Mouse (Mus musculus): ENCODE data around the gene Tmem232. TPM values are rescaled to one million over a fixed set of nuclear protein-coding genes. Genes with fewer than 3 reads are reported as not detected.
"Not testable (repeated sequence)": the region's sequence is repeated elsewhere in the genome, so short reads cannot be mapped to it uniquely, and the experiment has no call there.

Gene Tmem232
- polyA plus RNA-seq, 1 experiment, result 1.6 TPM

DNA sequence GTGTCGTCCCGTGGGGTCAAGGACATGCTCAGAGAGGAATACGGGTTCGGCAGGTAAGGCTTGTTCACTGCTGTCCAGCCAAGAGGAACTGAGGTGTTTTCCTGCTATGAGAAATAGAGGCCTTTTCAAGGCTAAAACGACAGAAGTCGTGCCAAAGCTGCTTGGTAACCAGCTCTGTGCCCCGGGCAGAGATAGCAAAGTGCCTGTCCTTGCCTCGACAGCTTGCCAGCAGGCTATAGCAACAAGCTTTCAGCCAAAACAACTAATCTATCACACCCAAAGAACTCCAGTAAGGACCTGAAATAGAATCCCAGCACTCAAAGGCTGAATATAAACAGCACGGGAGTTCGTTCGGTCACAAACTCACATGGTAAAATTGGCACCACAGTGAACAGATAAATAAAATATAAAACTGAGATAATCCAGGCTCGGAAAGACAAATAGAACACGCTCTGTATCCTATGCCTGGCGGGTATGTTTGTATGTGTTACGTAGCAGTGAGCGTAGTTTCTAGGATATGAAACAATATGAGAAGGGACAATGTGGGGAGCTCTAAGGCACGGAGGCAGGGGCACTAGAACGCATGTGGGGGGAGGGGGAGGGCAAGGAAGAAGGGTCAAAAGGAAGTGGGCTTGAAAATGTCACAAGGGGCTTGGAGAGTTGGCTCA lies 8.2 kb upstream of the Tmem232 start:
- DNase-seq, result no peak
- Histone ChIP-seq H3K4me1 (ENCODE audit: control insufficient read depth, insufficient read depth, low read length) (0 out of 2 replicates have a peak, but pooled peaks cover 2% of the 10 kb centered on the region), H3K4me3 (replicated peaks; ENCODE audit: extremely low read depth, low read depth, low read length) (no peak overlapping the region)
- WGBS, result 38% methylated on average over 18 of the region's 18 CpGs
- TF ChIP-seq CTCF (IDR thresholded peaks at IDR 0.05; ENCODE audit: insufficient read depth, low read length), result no peak
- no peak for TF ChIP-seq POLR2A (IDR thresholded peaks at IDR 0.05; ENCODE audit: borderline replicate concordance, extremely low read depth, low read depth, low read length)

DNA sequence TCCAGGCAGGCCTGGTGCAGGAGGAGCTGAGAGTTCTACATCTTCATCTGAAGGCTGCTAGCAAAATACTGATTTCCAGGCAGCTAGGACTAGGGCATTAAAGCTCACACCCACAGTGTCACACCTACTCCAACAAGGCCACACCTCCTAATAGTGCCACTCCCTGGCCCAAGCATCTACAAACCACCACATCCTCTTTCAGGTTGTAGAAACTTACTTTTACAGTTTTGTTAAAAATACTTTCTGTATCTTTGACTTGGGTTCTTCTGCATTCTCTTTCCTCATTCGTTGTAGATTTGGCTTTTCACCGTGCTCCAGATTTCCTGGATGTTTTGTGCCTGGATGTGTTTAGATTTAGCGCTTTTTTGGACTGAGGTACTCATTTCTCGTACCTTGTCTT lies 5.6 kb upstream of the Tmem232 start:
- DNase-seq; H3K4me3 ChIP-seq (replicated peaks; ENCODE audit: extremely low read depth, low read depth, low read length); H3K4me1 ChIP-seq (ENCODE audit: control insufficient read depth, insufficient read depth, low read length): not testable (repeated sequence)
- 83% methylated on average over 4 of the region's 4 CpGs for WGBS

DNA sequence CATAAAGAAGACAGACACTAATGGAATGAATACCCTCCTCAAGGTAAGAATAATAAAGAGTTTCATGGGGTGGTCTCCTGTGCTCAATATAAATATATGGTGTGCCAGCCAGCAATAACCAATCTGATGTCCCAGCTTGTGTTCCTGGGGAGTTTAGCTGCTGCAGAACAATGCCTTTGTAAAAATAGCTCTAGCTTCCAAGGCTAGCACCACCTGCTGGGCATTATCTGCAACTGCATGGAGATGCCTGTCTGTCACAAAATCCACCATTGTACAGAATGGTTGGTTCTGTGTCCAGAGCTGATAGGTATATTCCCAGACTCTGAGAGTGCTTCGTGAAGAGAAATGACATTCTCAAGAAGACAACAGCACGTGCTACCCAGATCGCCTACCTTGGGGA lies 4.4 kb downstream of the Tmem232 start:
- no peak overlapping the region for H3K4me3 ChIP-seq (replicated peaks; ENCODE audit: extremely low read depth, low read depth, low read length)
- WGBS, result 22% methylated on average over 3 of the region's 3 CpGs
- peak; percentile 44 for DNase-seq
- TF ChIP-seq CTCF (IDR thresholded peaks at IDR 0.05; ENCODE audit: insufficient read depth, low read length) (peak; percentile 64), POLR2A (IDR thresholded peaks at IDR 0.05; ENCODE audit: borderline replicate concordance, extremely low read depth, low read depth, low read length) (no peak)
- no peaks in the 10 kb centered on the region for H3K4me1 ChIP-seq (ENCODE audit: control insufficient read depth, insufficient read depth, low read length)

DNA sequence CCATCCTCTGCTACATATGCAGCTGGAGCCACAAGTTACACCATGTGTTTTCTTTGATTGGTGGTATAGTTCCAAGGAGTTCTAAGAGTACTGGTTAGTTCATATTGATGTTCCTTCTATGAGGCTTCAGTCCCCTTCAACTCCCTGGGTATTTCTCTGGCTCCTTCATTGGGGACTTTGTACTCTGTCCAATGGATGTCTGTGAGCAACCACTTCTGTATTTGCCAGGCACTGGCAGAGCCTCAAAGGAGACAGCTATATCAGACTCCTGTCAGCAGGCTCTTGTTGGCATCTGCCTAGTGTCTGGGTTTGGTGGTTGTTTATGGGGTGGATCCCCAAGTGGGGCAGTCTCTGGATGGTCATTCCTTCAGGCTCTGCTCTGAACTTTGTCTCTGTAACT lies 8.2 kb downstream of the Tmem232 start:
- H3K4me3 ChIP-seq (replicated peaks; ENCODE audit: extremely low read depth, low read depth, low read length); H3K4me1 ChIP-seq (ENCODE audit: control insufficient read depth, insufficient read depth, low read length); DNase-seq: not testable (repeated sequence)

DNA sequence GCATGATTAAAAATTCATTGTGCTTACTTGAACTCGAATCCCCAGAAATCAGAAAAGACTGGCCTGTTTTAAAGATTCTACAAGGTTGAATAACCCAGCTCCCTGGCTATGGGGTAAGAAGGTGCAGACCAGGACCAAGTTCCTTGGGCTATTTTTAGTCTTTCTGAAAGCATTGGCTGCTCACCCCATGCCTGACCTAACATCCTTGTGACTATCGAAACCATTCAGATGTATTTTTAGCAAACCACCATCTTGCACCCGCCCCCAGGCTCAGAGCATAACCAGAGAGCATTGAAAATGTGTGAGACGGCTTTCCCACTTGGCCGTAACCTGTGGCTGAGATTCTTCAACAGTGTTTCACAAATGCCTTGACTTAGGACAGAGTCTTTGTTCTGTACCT lies 13.1 kb downstream of the Tmem232 start:
- no peaks in the 10 kb centered on the region for H3K4me1 ChIP-seq (ENCODE audit: control insufficient read depth, insufficient read depth, low read length)
- 72% methylated on average over 5 of the region's 5 CpGs for WGBS
- TF ChIP-seq CTCF (IDR thresholded peaks at IDR 0.05; ENCODE audit: insufficient read depth, low read length) (no peak), POLR2A (IDR thresholded peaks at IDR 0.05; ENCODE audit: borderline replicate concordance, extremely low read depth, low read depth, low read length) (no peak)
- DNase-seq, result no peak
- no peak overlapping the region for H3K4me3 ChIP-seq (replicated peaks; ENCODE audit: extremely low read depth, low read depth, low read length)

DNA sequence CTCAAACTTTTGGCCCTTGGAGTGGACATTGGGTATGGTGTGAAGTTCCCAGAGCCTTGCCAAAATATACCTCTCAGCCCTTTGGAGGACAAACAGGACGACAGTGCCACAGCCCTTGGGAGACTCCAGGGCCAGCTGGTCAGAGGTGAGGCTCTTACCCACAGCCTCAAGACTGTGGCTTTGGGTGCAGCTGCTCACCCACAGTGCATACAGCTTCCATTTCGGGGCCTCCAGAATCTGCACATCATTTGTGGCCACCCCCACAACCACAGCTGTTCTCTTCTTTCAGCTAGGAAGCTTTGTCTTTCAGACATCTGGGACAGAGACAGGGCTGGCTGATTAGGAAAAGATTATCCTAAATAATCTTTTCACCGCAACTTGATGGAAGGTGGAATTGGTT lies 27.1 kb downstream of the Tmem232 start:
- H3K4me3 ChIP-seq (replicated peaks; ENCODE audit: extremely low read depth, low read depth, low read length), result no peak overlapping the region
- DNase-seq, result no peak
- WGBS, result 82% methylated on average over 3 of the region's 3 CpGs
- TF ChIP-seq POLR2A (IDR thresholded peaks at IDR 0.05; ENCODE audit: borderline replicate concordance, extremely low read depth, low read depth, low read length) (no peak), CTCF (IDR thresholded peaks at IDR 0.05; ENCODE audit: insufficient read depth, low read length) (no peak)
- H3K4me1 ChIP-seq (ENCODE audit: control insufficient read depth, insufficient read depth, low read length), result no peaks in the 10 kb centered on the region

DNA sequence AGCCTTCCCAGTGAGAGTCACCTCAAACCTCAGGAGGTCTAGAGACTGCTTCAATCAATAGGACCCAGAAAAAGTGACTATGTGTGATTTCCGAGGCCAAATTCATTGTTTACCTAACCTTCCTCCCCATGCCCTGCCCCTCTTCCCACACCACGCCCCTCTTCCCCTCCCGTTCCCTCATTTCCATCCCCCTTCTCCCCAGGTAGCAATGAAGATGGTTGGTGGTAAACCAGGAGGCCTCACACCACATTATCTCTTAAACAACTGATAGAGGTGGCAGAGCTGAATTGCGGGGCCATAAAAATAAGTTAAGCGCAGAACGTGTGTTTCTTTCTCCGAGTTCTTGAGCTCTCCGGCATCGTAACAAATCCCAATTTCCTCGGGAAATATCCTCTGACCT lies 55.9 kb downstream of the Tmem232 start:
- Histone ChIP-seq H3K4me3 (replicated peaks; ENCODE audit: extremely low read depth, low read depth, low read length) (no peak overlapping the region), H3K4me1 (ENCODE audit: control insufficient read depth, insufficient read depth, low read length) (no peaks in the 10 kb centered on the region)
- WGBS, result 51% methylated on average over 10 of the region's 10 CpGs
- no peak for DNase-seq
- TF ChIP-seq CTCF (IDR thresholded peaks at IDR 0.05; ENCODE audit: insufficient read depth, low read length), result no peak
- TF ChIP-seq POLR2A (IDR thresholded peaks at IDR 0.05; ENCODE audit: borderline replicate concordance, extremely low read depth, low read depth, low read length), result no peak

DNA sequence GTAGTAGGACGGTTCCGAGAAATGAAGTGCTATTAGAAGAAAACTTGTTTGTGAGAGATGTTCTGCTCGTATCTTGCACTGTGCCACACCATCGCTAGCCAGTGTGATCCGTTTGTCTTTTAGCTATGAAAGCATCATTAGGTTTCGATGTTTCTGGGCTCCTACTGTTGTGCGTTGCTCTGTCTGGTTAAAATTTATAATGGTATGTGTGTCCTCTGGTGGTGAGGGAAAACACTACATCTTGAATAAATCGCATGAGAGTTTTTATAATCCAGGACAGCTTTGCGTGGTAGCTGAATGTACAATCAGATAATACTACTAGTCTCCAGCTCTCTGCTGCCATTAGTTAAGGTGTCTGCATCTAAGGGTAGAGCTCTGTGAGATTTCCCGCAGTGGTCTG lies 63.8 kb downstream of the Tmem232 start:
- TF ChIP-seq POLR2A (IDR thresholded peaks at IDR 0.05; ENCODE audit: borderline replicate concordance, extremely low read depth, low read depth, low read length), result no peak
- no peak for TF ChIP-seq CTCF (IDR thresholded peaks at IDR 0.05; ENCODE audit: insufficient read depth, low read length)
- no peaks in the 10 kb centered on the region for H3K4me1 ChIP-seq (ENCODE audit: control insufficient read depth, insufficient read depth, low read length)
- WGBS, result 93% methylated on average over 10 of the region's 10 CpGs

DNA sequence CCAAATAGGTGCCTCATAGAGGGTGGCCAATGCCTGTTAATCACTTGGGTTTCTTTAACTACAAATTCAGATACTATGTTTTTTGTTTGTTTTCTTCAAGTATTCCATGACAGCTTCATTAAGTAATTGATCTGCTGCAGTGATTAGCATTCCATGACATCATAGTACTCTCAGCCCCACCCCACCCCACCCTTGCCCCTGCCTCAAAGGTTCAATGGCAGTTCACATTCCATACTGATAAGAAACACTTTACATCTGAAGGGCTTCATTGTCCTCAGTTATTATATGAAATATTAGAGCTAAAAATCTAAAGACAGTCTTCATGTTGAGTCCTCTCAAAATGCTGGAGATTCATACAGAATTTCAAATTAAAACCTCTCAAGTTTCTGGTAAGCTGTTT lies 89.8 kb downstream of the Tmem232 start:
- TF ChIP-seq CTCF (IDR thresholded peaks at IDR 0.05; ENCODE audit: insufficient read depth, low read length) (no peak), POLR2A (IDR thresholded peaks at IDR 0.05; ENCODE audit: borderline replicate concordance, extremely low read depth, low read depth, low read length) (no peak)
- H3K4me3 ChIP-seq (replicated peaks; ENCODE audit: extremely low read depth, low read depth, low read length), result no peak overlapping the region
- DNase-seq, result no peak
- H3K4me1 ChIP-seq (ENCODE audit: control insufficient read depth, insufficient read depth, low read length), result no peaks in the 10 kb centered on the region

More for the DNA sequence above, 63.8 kb downstream of the Tmem232 start:
- DNase-seq, result no peak
- no peak overlapping the region for H3K4me3 ChIP-seq (replicated peaks; ENCODE audit: extremely low read depth, low read depth, low read length)

DNA sequence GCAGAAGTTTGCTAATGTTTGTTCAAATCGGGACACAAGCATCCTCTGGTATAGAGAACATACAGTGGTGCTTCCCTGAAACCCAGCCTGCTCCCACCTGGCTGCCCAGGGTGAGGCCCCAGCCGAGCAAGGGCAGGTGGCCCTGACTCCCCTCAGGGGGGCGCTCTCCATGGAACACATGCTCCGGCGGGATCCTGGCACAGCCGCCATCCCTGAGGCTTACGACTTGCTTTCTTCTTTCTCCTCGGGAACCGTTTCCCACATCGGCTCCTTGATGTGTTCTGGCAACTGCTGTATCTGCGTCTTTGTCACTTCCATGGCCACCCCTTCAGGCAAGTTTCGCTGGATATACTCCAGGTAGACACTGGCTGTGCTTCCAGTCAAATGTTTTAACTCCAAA lies 102.7 kb downstream of the Tmem232 start:
- H3K4me1 ChIP-seq (ENCODE audit: control insufficient read depth, insufficient read depth, low read length); DNase-seq; H3K4me3 ChIP-seq (replicated peaks; ENCODE audit: extremely low read depth, low read depth, low read length): not testable (repeated sequence)
- 83% methylated on average over 12 of the region's 12 CpGs for WGBS

DNA sequence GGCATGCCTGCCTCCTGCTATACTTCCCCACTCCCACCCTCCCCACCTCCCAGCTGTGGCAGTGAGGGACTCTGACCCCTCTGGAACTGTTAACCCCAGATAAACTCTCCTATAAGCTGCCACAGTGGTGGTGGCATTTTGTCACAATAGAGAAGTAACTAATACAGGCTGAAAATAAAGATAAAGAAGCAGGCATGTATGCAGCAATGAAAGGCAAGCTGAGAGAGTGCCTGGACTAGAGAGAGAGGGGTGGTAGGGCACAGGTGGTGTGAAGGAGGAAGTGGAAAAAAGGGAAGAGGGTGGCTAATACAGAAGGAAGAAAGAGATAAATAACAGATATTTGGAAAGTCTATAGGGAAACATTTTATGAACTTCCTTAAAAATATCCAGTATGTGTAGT lies 121.5 kb downstream of the Tmem232 start:
- TF ChIP-seq POLR2A (IDR thresholded peaks at IDR 0.05; ENCODE audit: borderline replicate concordance, extremely low read depth, low read depth, low read length) (no peak), CTCF (IDR thresholded peaks at IDR 0.05; ENCODE audit: insufficient read depth, low read length) (no peak)
- Histone ChIP-seq H3K4me1 (ENCODE audit: control insufficient read depth, insufficient read depth, low read length) (no peaks in the 10 kb centered on the region), H3K4me3 (replicated peaks; ENCODE audit: extremely low read depth, low read depth, low read length) (no peak overlapping the region)
- DNase-seq, result no peak

All from lung, adult 2 months (tissue).